Mouse (Mus musculus) liver, embryonic 11.5 days (tissue): ENCODE results near the gene Ttyh3. TPM values are rescaled to one million over a fixed set of nuclear protein-coding genes. Genes with fewer than 3 reads are reported as not detected.

Experiments used
- ATAC-seq: fragments of 200-750 bp; cut with Nextera tagmentation; replicated peaks from 2 replicates; pipeline ENCODE4 v1.8.0; 2017; ENCODE audit warnings: moderate number of reproducible peaks, mild to moderate bottlenecking, moderate TSS enrichment, moderate library complexity; ENCODE audit not compliant: low FRiP score
- DNase-seq: peaks from one replicate; pipeline ENCODE4 v3.0.0-alpha.2; 2017; ENCODE audit warnings: low spot score
- H3K27ac ChIP-seq: fragments of 300-500 bp; sonication (generic); 2 replicates; pipeline ENCODE4 v1.5.1; 2014; ENCODE audit warnings: mild to moderate bottlenecking, low read depth, low read length, control low read depth
- H3K27me3 ChIP-seq: fragments of 300-500 bp; sonication (generic); replicated peaks from 2 replicates; pipeline ENCODE4 v1.6.1; 2014; ENCODE audit warnings: low read length, mixed read lengths; ENCODE audit not compliant: control insufficient read depth, insufficient read depth
- H3K36me3 ChIP-seq: fragments of 300-500 bp; sonication (generic); 2 replicates; pipeline ENCODE4 v1.6.1; 2014; ENCODE audit warnings: mild to moderate bottlenecking, low read length, moderate library complexity, mixed read lengths; ENCODE audit not compliant: control insufficient read depth, insufficient read depth
- H3K4me1 ChIP-seq: fragments of 300-500 bp; sonication (generic); replicated peaks from 2 replicates; pipeline ENCODE4 v1.6.1; 2014; ENCODE audit warnings: low read length, mixed read lengths; ENCODE audit not compliant: control insufficient read depth, insufficient read depth
- H3K4me2 ChIP-seq: fragments of 300-500 bp; sonication (generic); 2 replicates; pipeline ENCODE4 v1.6.1; 2014; ENCODE audit warnings: mild to moderate bottlenecking, control low read depth, moderate library complexity
- H3K4me3 ChIP-seq: fragments of 300-500 bp; sonication (generic); 2 replicates; pipeline ENCODE4 v1.5.1; 2014; ENCODE audit warnings: low read depth, low read length, control low read depth
- H3K9ac ChIP-seq: fragments of 300-500 bp; sonication (generic); 2 replicates; pipeline ENCODE4 v1.6.1; 2014; ENCODE audit warnings: low read depth, low read length, control low read depth
- H3K9me3 ChIP-seq: fragments of 300-500 bp; sonication (generic); 2 replicates; pipeline ENCODE4 v1.6.1; 2016; ENCODE audit warnings: low read length, inconsistent platforms, mixed read lengths; ENCODE audit not compliant: control insufficient read depth
- WGBS: fragments of 180-500 bp; shearing (Covaris S2); extraction: QIAGEN DNeasy Blood & Tissue Kit; methylation state at CpG from one replicate; pipeline ENCODE4 v1.1.7; 2014; 5-methylcytosine and 5-hydroxymethylcytosine counted together
- polyA plus RNA-seq: library from polyadenylated mRNA; unstranded; fragments of >200 nt; fragmentation: Nextera tagmentation; extraction: Ambion mirVana; gene quantifications from 2 replicates; pipeline ENCODE4 v1.2.1, GENCODE M21; 2014

Ttyh3 gene
- polyA plus RNA-seq, 1 experiment from 2014 or later, result 26.5 TPM

GRCm38 (mm10) chr5:140612191-140612590 is 36.6 kb downstream of the Ttyh3 start:
- Histone ChIP-seq H3K4me3 (no peak overlapping the region), H3K4me2 (no peak overlapping the region)
- no peak for ATAC-seq

GRCm38 (mm10) chr5:140611611-140612185 is 37.1 kb downstream of the Ttyh3 start:
- Histone ChIP-seq H3K9me3 (no peaks in the 10 kb centered on the region), H3K4me2 (peak overlapping the region; percentile 92), H3K4me3 (peak overlapping the region; percentile 74; the same call in 1 of the 2 replicates), H3K27ac (peak overlapping the region; percentile 53), H3K36me3 (peaks cover 4% of the 10 kb centered on the region; the same call in 1 of the 2 replicates), H3K9ac (peak overlapping the region; percentile 54), H3K27me3 (peaks cover 58% of the 10 kb centered on the region), H3K4me1 (peaks cover 58% of the 10 kb centered on the region)
- ATAC-seq (no peak), DNase-seq (no peak)
- WGBS, result 40% methylated on average over 15 of the region's 15 CpGs

More at GRCm38 (mm10) chr5:140612191-140612590, 36.6 kb downstream of the Ttyh3 start:
- Histone ChIP-seq H3K27ac (no peak overlapping the region), H3K4me1 (peaks cover 61% of the 10 kb centered on the region), H3K9ac (no peak overlapping the region), H3K36me3 (peaks cover 4% of the 10 kb centered on the region; the same call in 1 of the 2 replicates), H3K27me3 (peaks cover 54% of the 10 kb centered on the region), H3K9me3 (no peaks in the 10 kb centered on the region)
- 75% methylated on average over 18 of the region's 18 CpGs for WGBS
- DNase-seq, result no peak

- DNase-seq (no peak), ATAC-seq (no peak)
- no peaks in the 10 kb centered on the region for H3K9me3 ChIP-seq
- H3K4me1 ChIP-seq, result peaks cover 57% of the 10 kb centered on the region
- H3K27ac ChIP-seq, result peak overlapping the region; percentile 61
- peaks cover 4% of the 10 kb centered on the region; the same call in 1 of the 2 replicates for H3K36me3 ChIP-seq
- peaks cover 64% of the 10 kb centered on the region for H3K27me3 ChIP-seq
- WGBS, result 33% methylated on average over 21 of the region's 21 CpGs
- peak overlapping the region; percentile 92 for H3K4me2 ChIP-seq
- peak overlapping the region; percentile 54 for H3K9ac ChIP-seq
- peak overlapping the region; percentile 74 for H3K4me3 ChIP-seq
Observed at GRCm38 (mm10) chr5:140611021-140611583, 37.7 kb downstream of the Ttyh3 start.

GRCm38 (mm10) chr5:140610273-140611011 is 38.4 kb downstream of the Ttyh3 start:
- Histone ChIP-seq H3K4me1 (peaks cover 53% of the 10 kb centered on the region), H3K9me3 (no peaks in the 10 kb centered on the region), H3K9ac (peak overlapping the region; percentile 54), H3K4me3 (peak overlapping the region; percentile 74), H3K36me3 (peaks cover 4% of the 10 kb centered on the region; the same call in 1 of the 2 replicates), H3K27ac (peak overlapping the region; percentile 61), H3K4me2 (peak overlapping the region; percentile 92), H3K27me3 (peaks cover 71% of the 10 kb centered on the region)
- WGBS, result 9% methylated on average over 30 of the region's 30 CpGs
- ATAC-seq (no peak), DNase-seq (no peak)

- Histone ChIP-seq H3K27ac (0 out of 2 replicates have a peak overlapping the region, but pooled peaks have one; percentile 1), H3K4me3 (peak overlapping the region; percentile 74), H3K4me1 (peaks cover 54% of the 10 kb centered on the region), H3K9ac (peak overlapping the region; percentile 80), H3K36me3 (peaks cover 4% of the 10 kb centered on the region; the same call in 1 of the 2 replicates), H3K27me3 (peaks cover 78% of the 10 kb centered on the region), H3K4me2 (peak overlapping the region; percentile 92), H3K9me3 (no peaks in the 10 kb centered on the region)
- 27% methylated on average over 13 of the region's 13 CpGs for WGBS
- ATAC-seq, result no peak
- DNase-seq, result no peak
Observed at GRCm38 (mm10) chr5:140609511-140610272, 39.1 kb downstream of the Ttyh3 start.

- Histone ChIP-seq H3K4me1 (peaks cover 45% of the 10 kb centered on the region), H3K4me2 (peak overlapping the region; percentile 92), H3K4me3 (peak overlapping the region; percentile 74), H3K9me3 (no peaks in the 10 kb centered on the region), H3K27me3 (peaks cover 81% of the 10 kb centered on the region), H3K27ac (peak overlapping the region; percentile 58; the same call in 1 of the 2 replicates), H3K9ac (peak overlapping the region; percentile 80), H3K36me3 (peaks cover 4% of the 10 kb centered on the region; the same call in 1 of the 2 replicates)
- ATAC-seq (no peak), DNase-seq (no peak)
- WGBS, result 5% methylated on average over 16 of the region's 16 CpGs
Observed at GRCm38 (mm10) chr5:140608634-140609015, 40.2 kb downstream of the Ttyh3 start.

GRCm38 (mm10) chr5:140607836-140608633 is 40.8 kb downstream of the Ttyh3 start:
- H3K9me3 ChIP-seq, result no peaks in the 10 kb centered on the region
- H3K27me3 ChIP-seq, result peaks cover 81% of the 10 kb centered on the region
- peaks cover 45% of the 10 kb centered on the region for H3K4me1 ChIP-seq
- DNase-seq, result no peak
- H3K36me3 ChIP-seq, result peaks cover 4% of the 10 kb centered on the region; the same call in 1 of the 2 replicates
- peak overlapping the region; percentile 92 for H3K4me2 ChIP-seq
- peak overlapping the region; percentile 58 for H3K27ac ChIP-seq
- peak; percentile 11; the same call in 1 of the 2 replicates for ATAC-seq
- peak overlapping the region; percentile 74 for H3K4me3 ChIP-seq
- WGBS, result 3% methylated on average over 16 of the region's 17 CpGs
- H3K9ac ChIP-seq, result peak overlapping the region; percentile 80
